Mouse (Mus musculus): ENCODE data around the gene Gas1. TPM values are rescaled to one million over a fixed set of nuclear protein-coding genes. Genes with fewer than 3 reads are reported as not detected.

Gene Gas1
- polyA plus RNA-seq, 1 experiment from 2014 or later, result 201 TPM

DNA sequence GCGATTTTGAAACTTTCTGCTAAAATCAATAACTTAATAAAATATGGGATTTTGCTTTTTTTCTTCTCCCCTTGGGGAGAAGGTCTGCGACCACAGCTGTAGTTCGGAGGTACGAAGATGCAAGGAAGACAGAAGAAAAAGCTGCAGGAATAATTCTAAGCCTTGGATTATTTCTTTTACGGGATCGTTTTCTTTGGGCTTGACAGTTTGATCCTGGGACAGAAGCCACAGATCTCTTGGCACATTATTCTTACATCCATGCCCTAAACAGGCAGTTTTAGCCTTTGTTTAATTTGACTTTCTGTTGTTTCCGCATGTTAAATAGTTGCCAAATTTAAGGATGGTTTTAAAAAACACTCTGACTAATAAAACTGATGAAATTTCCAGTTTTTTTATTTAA lies 52.7 kb downstream of the Gas1 start:
- no peak overlapping the region for H3K4me2 ChIP-seq (ENCODE audit: low read depth, severe bottlenecking)
- no peak overlapping the region for H3K9ac ChIP-seq (ENCODE audit: low read length)
- no peak overlapping the region for H3K4me3 ChIP-seq (ENCODE audit: low read depth, low read length)
- H3K27ac ChIP-seq (replicated peaks; ENCODE audit: low read depth, low read length), result no peak overlapping the region; the same call in 1 of the 2 replicates
- H3K9me3 ChIP-seq (ENCODE audit: control insufficient read depth, low read length), result no peaks in the 10 kb centered on the region
- H3K4me1 ChIP-seq (ENCODE audit: control insufficient read depth, insufficient read depth, low read length), result peaks cover 39% of the 10 kb centered on the region
- DNase-seq (ENCODE audit: low spot score) (no peak), ATAC-seq (ENCODE audit: insufficient number of reproducible peaks, low FRiP score, low TSS enrichment, low read depth) (no peak)
- no peaks in the 10 kb centered on the region for H3K36me3 ChIP-seq (ENCODE audit: control insufficient read depth, insufficient read depth, low read length)
- no peaks in the 10 kb centered on the region for H3K27me3 ChIP-seq (ENCODE audit: control insufficient read depth, insufficient read depth, low read length)
- 19% methylated on average over 7 of the region's 7 CpGs for WGBS

Data from limb, embryonic 11.5 days (tissue).